Mouse (Mus musculus): ENCODE measurements around the gene Polr3h.

- TF ChIP-seq CTCF (IDR thresholded peaks at IDR 0.05; ENCODE audit: control insufficient read depth, insufficient read depth, insufficient read length) (no peak), CEBPB (IDR thresholded peaks at IDR 0.05; ENCODE audit: low read depth) (no peak), USF1 (IDR thresholded peaks at IDR 0.05; ENCODE audit: low read depth) (no peak), MAX (IDR thresholded peaks at IDR 0.05) (no peak), FOSL1 (IDR thresholded peaks at IDR 0.05; ENCODE audit: insufficient read depth, low read length, poor library complexity, severe bottlenecking) (no peak)
Observed at GRCm38 (mm10) chr15:81967821-81968220, 41.8 kb upstream of the Polr3h start.
